Mouse (Mus musculus): ENCODE results near the gene Gm20431. TPM values are rescaled to one million over a fixed set of nuclear protein-coding genes. Genes with fewer than 3 reads are reported as not detected.
A peak's percentile ranks its signal among the peaks of the same experiment; 100 is the strongest.
"Not testable (repeated sequence)": the region's sequence is repeated elsewhere in the genome, so short reads cannot be mapped to it uniquely, and the experiment has no call there.

The Gm20431 gene
- total RNA-seq, 2 experiments from 2014 or later, result 21.6 to 23.2 TPM

DNA sequence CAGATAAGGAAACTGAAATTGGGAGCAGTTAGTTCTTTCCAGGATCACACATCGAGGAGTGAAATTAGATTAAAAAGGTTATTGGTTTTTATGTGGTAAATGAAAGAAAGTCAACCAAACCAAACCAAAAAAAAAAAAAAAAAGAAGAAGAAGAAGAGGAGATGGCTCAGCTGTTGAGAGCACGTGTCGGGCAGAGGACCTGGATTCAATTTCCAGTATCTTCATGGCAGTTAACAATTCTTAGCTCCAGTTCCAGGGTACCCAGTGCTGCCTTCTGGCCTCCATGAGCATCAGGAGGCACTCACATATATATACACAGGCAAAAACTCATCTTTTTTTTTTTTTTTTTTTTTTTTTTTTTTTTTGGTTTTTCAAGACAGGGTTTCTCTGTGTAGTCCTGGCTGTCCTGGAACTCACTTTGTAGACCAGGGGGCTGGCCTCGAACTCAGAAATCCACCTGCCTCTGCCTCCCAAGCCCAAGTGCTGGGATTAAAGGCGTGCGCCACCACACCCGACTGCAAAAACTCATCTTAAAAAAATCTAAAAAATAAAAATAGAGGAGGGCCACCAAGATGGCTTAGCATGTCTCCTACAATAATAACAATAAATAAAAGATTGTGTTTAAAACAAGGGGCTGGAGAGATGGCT, 26.3 kb downstream of the Gm20431 start:
- intact Hi-C loops (cut with DNase I), result no loop called here

DNA sequence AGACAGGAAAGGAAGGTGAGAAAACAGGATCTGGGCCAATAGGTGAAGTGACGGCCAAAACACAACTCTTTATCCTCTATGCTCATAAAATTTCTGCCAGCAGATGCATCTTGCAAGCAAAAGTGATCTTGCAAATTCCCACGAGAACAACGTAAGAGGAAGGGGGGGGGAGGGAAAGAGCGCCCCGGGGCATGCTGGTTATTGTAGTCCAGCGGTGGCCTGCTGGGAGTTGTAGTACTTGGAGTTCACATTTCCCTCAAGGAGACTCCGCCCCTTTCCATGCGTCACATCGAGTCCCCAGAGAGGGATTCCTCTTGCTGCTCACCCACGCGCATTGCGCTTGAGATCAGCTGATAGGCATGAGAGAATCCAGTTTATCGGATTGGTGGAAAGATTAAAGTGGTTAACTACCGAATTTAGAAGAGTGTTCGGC, 26.9 kb downstream of the Gm20431 start:
- peak; percentile 96 to 98 for DNase-seq
- intact Hi-C loops (cut with DNase I), result no loop called here

More for the DNA sequence above, 26.3 kb downstream of the Gm20431 start:
- DNase-seq, result no peak

DNA sequence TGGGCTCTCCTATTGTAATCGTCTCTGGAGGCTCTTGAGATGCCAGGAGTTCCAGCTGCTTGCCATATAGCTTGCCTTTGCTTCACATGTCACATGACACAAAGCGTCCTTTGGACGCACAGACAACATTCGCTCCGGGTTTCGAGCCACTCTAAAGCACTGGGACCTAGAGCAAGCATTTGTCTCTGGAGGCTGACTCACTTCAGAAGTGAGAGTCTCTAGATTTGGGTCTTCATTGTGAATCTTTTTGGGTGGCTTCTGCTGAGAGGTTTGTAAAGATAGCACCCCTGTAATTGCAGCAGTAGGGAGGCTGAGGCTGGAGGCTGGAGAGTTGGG, 27.8 kb downstream of the Gm20431 start:
- intact Hi-C loops (cut with DNase I), result no loop called here
- no peak for DNase-seq

DNA sequence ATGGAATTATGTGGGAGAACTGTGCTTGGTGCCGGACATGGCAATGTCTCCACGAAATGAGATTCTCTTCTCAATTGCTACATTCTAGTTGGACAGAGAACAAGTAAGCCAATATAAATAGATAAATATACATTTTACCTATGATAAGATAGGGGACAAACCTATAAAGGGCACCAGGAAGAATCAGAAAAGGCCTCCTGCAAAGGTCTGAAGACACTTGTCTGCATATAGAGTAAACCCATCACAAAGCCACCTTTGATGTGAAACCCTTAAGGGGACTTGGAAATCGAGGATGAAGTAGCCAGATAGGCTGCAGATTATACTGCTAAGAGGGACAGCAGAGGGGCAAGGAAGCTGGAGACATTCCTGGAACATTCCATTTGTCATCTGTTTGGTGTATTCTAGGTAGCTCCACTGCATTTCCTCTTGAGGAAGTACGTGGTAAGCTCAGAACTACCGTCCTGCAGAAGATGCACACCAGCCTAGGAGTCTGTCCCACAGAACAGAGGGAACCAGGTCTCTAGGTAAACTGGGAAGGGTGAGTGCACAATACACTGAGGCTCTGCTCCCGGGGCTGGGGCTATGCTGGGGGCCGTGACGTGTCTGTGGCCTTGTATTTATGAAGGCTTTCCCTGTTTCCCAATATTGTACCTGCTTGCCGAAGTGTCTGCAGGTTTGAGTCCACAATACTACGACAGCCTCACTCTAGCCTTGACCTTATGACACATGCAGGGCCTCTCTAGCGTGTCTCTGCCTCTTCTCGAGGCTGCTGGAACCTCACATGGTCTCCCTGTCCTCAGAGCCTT, 28.4 kb downstream of the Gm20431 start:
- intact Hi-C loops (cut with DNase I), result no loop called here
- DNase-seq, result no peak

DNA sequence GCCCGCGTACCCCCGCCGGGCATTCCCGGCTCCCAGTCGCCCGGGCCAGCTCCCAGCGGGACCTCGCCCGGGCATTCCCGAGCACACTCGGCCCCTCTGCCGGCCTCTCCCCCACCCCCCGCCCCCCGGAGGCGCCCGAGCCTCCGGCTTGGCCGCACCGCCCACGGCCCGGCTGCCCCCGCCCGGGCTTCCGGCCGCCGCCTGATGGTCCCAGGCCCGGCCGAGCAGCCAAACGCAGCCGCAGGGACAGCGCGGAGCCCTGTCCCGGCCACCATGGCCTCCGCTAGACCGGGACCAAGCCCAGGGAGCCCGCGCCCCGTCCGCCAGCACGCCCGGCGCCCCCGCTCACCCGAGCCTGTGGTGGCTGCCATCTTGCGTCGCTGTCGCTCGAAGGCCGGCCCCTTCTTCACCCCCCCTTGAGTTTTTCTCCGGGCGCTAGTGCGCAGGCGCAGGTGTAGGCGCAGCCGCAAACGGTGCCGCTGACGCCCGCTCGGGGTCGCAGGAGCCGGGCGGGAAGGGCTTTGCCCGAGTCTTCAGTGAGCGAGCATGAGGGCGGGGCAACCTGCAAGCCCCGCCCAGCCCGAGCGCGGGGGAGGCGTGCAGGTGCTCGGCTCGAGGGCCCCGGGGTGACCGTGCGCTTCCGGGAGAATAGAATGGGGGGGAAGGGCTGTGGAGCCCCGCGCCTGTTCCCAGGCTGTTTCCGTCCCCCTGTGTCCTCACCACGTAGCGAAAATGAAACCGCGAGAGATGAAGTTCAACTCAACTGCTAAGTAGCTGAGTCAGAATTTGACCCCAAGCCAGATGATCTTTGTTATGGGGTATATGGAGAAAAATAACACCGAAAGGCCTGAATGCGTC, 29.5 kb downstream of the Gm20431 start, which contains the start of gene Ube2v1:
Ube2v1 (minus strand) TSS at position 505 of the 858 bp plus-strand sequence.
- DNase-seq, result peak; percentile 98 to 99
- intact Hi-C loops (cut with DNase I), result no loop called here

DNA sequence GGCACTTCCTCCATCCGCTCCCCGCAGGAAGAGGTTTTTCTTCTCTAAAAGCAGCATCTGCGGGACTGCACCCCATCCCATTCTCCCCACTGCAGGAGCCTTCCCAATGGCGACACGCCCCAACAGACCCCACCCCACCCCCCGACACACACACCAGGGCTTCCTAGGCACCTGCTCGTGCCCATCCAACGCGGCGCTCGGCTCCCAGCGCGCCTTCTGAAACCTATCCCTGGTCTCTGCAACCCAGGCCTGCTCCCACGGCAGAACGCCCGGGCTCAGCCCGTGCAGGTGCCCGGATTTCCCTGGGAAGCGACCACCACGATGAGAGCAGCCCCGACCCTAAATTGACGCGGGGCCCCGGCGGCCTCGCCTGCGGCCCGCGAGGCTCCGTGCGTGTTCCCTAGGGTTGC, 30.1 kb downstream of the Gm20431 start:
- peak; percentile 42 to 45 for DNase-seq
- intact Hi-C loops (cut with DNase I), result no loop called here

DNA sequence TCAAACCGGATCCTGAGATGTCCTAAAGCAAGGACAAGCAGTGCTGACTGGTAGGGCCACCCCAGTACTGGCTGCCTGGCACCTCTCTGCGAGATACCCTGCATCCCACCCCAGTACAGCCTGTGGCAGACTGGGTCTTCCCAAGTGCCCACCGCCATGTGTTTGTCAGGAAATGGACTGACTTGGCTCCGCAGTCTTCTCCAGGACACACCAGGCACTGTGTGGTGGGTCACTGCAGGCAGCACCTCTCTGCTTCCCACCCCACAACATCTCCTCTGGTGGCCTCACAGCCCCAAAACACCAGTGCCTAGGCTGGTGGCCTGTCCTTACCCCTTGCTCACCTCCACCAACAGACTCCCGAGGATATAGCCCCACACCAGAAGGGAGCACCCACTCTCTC, 30.9 kb downstream of the Gm20431 start:
- DNase-seq, result no peak
- intact Hi-C loops (cut with DNase I), result no loop called here

DNA sequence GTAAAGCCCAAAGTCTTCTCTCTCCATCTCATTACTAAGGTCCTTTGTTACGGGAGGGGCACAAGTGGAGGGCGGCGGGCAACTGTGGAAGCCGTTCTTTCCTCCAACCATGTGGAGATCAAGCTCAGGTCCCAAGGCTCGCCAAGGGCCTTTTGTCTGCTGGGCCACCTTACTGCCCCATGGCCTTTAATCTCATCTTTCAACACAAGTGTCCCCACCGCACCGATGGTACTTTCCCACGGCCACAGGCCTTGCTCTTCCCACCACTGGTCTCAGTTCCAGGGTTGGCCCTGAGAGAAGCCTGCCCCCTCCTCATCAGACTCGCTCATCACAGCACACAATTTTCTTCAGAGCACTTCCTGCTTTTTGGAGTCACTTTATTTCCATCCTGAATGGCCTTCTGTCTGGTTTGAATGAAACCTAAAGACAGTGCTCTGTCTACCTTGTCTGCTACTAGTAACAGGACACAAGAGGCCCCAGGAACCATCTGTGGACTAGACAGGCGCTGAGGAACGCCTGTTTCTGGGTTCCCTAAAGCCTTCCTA, 31.6 kb downstream of the Gm20431 start:
- intact Hi-C loops (cut with DNase I), result no loop called here

DNA sequence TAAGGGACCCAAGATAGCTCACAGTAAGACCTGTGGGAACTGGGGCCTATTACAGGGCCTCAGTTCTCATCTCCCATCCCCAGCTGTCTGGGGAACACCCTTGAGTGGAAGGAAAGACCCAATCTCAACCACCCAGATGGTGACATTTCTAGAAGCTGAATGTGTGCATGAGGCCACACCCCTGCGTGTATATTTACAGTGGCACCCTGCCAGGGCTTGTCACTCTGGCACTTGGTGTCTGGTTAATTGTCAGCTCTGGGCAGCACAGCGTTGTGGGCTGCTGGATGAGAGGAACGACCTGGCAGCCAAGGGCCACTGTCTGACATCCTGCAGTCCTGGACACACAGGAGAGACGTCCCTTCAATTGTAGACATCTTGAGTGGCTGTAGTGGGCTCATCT, 32.4 kb downstream of the Gm20431 start:
- intact Hi-C loops (cut with DNase I), result no loop called here
- DNase-seq, result peak; percentile 60 to 69

More for the DNA sequence above, 31.6 kb downstream of the Gm20431 start:
- DNase-seq, result no peak

DNA sequence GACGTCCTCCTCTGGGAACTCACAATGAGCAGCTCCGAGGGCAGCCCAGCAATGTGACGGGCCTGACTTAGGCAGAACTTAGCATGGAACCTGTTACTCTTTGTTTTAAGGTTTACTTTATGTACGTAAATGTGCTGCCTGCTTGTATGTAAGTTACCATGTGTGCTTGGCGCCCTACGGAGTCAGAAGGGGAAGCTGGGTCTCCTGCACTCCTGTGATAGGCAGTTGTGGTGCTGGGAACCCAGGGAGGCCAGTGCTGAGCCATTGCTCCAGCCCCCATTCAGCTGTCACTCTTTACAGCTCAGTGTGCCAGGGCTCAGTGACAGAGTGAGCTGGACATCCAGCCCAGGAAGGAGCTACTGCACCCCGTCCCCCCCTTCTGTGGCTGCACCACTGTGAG, 34.3 kb downstream of the Gm20431 start:
- DNase-seq, result no peak
- intact Hi-C loops (cut with DNase I), result no loop called here

DNA sequence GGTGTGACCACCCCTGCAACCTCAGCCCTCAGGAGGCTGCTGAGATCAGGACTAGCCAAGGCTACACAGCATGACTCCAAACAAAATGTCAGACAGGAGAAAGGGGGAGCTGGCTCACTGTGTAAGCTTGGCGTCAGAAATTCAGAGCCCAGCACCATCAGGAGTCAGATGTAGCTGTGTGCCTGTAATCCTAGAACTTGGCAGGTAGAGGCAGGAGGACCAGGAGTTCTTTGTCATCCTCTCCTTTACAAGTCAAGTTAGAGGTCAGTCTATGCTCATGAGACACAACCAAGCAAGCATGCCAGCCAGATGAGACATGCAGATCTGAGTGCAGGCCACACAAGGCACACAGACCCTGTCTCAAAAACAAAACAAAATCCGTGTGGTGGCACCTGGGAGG, 35.6 kb downstream of the Gm20431 start:
- intact Hi-C loops (cut with DNase I), result no loop called here
- DNase-seq, result no peak

DNA sequence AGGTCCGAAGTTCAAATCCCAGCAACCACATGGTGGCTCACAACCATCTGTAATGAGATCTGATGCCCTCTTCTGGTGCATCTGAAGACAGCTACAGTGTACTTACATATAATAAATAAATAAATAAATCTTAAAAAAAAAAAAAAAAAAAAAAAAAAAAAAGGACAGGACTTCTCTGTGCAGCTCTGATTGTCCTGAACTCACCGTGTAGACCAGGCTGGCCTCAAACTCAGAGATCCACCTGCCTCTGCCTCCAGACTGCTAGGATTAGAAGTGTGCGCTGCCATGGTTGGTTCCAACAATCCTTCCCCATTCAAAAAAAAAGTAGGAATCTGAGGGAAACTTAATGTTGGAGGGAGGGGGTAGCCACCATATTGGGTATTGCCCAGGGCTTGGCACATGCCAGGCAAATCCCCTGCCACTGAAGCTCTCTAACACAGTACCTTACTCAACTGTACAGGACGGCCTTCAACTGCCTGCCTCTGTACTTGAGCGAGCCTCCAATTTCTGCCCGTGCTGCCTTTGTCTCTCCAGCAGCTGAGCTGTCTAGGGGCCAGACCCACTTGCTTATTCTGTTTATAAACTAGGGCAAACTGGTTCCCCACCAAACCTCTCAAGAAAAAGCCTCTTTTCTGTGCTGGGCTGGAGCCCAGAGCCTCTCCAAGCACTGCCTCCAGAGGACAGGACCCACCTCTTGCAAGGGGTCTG, 36.8 kb downstream of the Gm20431 start:
- DNase-seq, result no peak
- intact Hi-C loops (cut with DNase I), result no loop called here

DNA sequence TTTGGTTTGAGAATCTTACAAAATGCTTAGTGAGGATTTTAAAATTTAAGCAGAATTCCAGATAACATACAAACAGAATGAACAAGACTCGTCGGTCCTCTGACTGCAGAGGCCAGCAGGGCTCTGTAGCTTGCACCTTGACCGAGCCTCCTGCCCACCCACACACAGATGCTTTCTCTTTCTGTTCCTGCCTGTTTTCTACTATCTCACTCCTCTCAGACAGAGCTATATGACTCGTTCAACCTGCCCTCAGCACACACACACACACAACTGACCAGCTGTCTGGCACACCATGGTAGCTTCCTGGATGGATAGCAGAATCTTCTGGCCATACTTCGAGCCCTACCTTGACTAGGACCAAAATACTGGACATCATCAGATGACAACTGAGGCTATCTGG, 38.3 kb downstream of the Gm20431 start:
- DNase-seq, result no peak
- intact Hi-C loops (cut with DNase I), result no loop called here

DNA sequence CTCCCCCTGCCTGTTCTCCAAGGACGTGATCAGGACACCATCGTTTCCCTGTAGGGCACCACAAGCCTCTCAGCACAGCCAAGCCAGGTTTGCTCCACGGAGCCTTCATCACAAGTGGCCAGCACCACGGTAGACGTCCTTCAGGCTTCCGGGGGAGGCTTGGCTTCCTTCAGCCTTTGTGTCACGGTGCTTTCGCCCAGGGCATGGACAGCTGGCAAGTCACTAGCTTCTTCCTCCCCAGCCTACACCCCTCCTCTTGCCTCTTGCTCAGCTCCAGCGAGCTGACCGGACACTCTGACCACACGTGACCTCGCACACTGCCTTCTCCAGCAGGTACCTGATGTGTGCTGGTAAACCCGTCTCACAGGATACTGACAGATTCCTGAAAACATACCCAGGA, 38.9 kb downstream of the Gm20431 start:
- intact Hi-C loops (cut with DNase I), result no loop called here
- DNase-seq, result no peak

DNA sequence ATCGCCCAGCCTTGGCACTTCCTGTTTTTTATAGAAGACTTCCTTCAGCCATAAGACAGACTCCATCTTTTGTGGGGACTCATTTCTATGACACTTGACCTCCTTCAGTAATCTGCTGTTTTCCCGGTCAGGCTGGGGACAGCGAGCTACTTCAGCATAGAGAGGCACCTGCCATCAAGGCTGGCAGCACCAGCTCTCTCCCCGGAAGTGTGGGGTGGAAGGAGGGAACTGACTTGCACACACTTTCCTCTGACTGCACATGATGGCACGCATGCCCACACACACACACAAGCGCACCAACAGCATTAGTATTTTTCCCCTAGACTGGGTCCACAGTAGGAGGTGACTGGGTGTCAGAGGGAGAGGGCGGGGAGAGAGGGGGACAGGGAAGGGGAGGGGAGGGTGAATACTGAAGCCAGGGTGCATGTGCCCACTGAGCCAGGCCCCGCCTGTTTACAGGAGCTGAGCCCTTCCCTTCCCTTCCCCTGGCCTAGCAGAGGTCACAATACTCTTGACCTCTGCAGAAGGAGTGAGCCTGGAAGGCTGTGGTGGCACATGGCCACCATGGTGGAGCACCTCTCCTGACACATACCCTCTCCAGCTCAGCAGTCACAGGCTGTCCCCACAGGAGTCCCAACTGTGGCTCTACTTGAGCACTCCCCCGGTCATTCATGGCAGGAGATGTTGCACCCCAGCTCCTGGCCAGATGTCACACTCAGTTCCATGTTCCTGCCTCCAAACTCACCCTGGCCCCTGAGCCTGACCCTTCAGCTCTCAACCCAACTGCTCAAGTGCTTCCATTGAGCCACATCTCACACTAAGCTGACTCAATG, 39.8 kb downstream of the Gm20431 start:
- DNase-seq, result no peak
- intact Hi-C loops (cut with DNase I), result no loop called here

DNA sequence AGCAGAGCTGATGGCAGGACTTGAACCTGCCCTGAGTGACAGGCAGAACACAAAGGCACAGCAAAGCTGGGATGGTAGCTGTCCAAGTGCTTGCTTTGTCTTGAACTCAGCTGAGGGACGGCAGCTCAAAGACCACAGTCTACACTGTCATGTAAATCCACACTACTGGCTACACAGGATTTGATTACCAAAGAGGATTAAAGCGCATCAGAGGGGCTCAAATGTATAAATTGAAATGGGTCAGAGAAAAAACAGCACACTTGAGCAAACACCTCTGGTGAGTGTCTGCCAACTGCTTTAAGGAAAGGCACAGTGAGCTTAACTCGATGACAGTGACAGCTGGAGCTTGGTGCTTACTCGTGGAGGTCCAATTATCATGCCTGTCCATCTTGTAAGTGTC, 43.8 kb downstream of the Gm20431 start:
- no peak for DNase-seq
- intact Hi-C loops (cut with DNase I), result no loop called here

DNA sequence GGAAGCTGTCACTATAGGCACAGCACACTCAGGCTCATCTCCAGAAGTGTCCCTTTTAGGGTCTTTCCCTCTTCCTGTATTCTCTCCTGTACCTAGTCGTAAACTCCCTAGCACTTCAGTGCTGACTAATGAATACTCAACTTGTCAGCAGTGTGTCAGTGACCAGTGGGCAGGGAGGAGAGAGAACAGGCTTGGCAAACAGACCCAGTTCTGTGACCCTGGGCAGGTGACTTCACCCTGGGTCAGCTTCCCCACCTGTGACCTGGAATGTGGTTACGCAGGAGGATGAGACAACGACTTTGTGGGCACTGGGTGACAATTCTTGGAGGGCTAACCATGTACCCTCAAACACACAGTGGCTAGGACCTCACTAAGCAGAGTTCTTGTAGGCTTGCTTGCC, 44.3 kb downstream of the Gm20431 start:
- DNase-seq, result no peak
- intact Hi-C loops (cut with DNase I), result no loop called here

DNA sequence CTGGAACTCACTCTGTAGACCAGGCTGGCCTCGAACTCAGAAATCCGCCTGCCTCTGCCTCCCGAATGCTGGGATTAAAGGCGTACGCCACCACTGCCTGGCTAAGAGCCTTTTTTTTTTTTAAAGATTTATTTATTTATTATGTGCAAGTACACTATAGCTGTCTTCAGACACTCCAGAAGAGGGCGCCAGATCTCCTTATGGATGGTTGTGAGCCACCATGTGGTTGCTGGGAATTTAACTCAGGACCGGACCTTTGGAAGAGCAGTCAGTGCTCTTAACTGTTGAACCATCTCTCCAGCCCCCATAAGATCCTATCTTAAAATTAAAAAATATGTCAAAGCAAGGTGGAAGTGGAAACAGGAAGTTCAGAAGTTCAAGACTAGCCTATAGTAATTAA, 48.0 kb downstream of the Gm20431 start:
- DNase-seq; intact Hi-C loops (cut with DNase I): not testable (repeated sequence)

DNA sequence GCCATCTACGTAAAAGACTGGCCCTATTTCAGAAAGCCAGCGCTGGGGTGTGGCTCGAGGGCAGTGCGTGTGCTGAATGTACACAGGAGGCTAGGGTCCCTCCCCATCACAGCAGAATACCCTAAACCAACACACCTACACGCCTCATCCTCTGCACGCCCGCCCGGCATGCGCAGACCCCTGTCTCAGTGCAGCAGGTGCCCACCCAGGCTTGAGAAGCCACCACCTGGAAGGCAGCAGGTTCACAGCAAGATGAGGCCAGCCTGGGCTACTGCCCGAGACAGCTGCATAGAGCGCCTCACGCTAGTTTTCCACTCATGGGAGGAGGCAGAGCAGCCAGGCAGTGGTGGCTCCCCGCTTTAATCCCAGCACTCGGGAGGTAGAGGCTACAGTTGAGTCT, 49.2 kb downstream of the Gm20431 start:
- intact Hi-C loops (cut with DNase I), result no loop called here
- no peak for DNase-seq

DNA sequence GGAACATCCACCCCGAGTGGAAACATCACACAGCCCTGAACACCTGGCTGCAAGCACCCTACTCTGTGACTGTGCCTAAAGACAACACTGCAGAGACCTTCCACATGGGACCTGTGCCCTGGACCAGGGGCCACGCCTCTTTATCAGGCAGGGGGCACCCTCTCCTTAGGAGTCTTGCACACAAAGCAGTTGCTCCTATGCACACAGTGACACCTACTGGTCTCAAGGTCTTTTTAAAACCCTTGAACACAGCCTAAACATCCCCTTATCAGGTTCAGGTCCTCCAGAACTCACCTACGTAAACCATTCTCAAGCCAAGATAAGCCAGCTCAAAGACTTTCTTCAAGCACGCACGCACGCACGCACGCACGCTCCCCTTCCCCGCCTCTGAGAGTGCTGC, 50.0 kb downstream of the Gm20431 start:
- intact Hi-C loops (cut with DNase I), result no loop called here
- no peak for DNase-seq

Measured in heart, postnatal 10 days (tissue).